Mouse (Mus musculus): ENCODE data around the gene Atrnl1. TPM values are rescaled to one million over a fixed set of nuclear protein-coding genes. Genes with fewer than 3 reads are reported as not detected.
A peak's percentile ranks its signal among the peaks of the same experiment; 100 is the strongest.

Atrnl1 gene
- total RNA-seq (2021), result 10 to 100 TPM; 38.3 to 44.4 TPM
- long read RNA-seq, experiment 1, partial matches to known transcripts, result 1 of 3 reads
- long read RNA-seq, experiment 1, other reads (novel, unspliced or antisense), result 2 of 3 reads
- long read RNA-seq, experiment 2, full-length matches to known transcripts, result 2 of 14 reads
- long read RNA-seq, experiment 2, partial matches to known transcripts, result 6 of 14 reads
- long read RNA-seq, experiment 2, other reads (novel, unspliced or antisense), result 6 of 14 reads

DNA sequence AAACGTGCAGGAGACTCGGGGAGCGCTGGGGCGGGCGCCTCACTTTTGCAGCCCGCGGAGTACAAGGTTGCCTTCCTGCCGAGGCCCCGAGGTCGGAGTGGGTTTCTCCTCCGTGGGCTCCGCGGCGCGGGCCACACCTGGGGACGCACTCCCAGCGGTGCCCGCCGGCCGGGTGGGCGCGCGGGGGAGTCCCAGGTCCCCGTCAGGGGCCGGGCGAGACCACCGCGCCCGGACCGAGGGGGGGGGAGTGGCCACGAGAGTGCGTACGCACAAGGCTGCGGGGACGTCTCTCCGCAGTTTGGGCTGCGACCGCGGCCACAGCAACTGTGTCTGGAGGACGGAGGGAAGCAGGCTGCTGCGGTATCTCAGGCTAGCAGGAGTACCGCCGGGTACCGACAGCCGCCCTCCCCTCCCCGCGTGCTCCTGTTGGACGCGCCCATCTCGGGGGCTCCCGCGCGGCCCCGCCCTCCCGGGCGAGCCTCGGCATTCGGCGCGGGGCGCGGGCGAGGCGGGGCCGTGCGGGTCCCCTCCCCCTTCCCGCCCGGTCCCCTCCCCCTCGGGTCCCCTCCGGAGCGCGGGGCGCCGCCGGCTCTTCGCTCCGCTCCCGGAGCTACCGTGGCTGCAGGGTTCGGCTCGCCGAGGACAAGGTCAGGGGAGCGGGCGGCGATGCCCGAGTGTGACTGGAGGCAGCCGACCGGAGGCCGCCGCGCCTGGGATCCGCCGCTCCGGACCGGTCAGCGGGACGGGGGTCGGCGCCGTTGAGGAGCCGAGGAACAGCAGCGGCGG, at the start of gene Atrnl1:
Gene Atrnl1, plus strand, starts transcription at position 559 of the 786 bp plus-strand sequence.
- DNase-seq (ENCODE audit: low spot score in 2 of 2), result peak; percentile 68 to 76

GRCm38 (mm10) chr19:57561486-57561885, 49.3 kb upstream of the Atrnl1 start:
- no peak for DNase-seq (ENCODE audit: low spot score in 2 of 2)

DNA sequence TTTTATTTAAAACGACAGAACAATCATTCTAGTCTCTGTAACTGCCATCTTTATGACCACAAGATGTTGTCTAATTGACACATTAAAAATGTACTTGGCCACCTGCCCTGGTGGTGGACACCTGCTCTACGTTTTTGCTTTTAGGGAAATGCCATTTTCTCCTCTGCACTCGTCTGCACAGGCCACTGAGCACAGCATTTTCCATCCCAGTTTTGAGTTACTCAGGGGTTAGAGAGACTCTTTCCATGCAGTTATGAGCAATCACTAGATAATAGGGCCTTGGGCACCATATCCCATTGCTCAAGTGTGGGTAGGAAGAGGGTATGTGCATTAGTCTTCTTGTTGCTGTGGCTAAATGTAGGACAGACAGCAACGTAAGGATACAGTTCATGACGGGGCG, 41.8 kb upstream of the Atrnl1 start:
- no peak for DNase-seq (ENCODE audit: low spot score in 2 of 2)

DNA sequence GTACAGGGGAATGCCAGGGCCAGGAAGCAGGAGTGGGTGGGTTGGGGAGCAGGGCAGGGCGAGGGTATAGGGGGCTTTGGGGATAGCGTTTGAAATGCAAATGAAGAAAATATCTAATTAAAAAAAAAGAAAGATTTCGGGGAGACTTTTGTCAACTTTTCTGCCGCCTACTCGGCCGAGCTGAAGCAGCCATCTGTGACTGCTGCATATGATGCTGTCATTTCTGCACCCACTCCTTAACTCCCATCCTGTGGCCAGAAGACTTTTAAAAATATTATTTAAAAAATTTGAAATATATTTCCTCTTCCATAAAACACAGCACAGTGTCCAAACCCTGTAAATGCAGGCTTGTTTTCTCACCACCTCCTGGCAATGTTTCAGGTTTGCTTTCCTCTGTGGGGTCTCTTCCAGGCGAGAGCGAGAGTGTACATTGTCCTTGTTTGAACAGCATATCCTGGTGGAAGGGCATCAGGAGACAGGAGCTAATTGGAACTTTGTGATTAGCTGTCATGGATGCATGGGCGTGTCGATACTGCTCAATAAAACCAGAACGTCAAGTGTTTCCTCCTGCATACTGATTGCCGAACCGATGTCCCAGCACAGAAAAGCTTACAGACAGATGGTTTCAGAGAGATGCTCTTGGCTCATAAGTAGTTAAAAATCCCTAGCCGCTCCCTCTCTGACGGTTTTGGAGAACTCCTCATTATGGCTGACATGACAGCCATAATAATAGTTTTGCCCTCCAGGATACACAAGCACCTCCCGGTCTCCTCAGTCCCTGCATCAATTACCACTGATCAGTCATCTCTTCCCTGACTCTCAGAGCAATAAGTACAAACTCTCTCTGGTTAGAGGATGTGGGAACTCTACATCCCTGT, 38.2 kb upstream of the Atrnl1 start:
- DNase-seq (ENCODE audit: low spot score in 2 of 2), result no peak

GRCm38 (mm10) chr19:57573470-57573869, 37.4 kb upstream of the Atrnl1 start:
- DNase-seq (ENCODE audit: low spot score in 2 of 2), result no peak

GRCm38 (mm10) chr19:57575027-57575426, 35.8 kb upstream of the Atrnl1 start:
- no peak for DNase-seq (ENCODE audit: low spot score in 2 of 2)

DNA sequence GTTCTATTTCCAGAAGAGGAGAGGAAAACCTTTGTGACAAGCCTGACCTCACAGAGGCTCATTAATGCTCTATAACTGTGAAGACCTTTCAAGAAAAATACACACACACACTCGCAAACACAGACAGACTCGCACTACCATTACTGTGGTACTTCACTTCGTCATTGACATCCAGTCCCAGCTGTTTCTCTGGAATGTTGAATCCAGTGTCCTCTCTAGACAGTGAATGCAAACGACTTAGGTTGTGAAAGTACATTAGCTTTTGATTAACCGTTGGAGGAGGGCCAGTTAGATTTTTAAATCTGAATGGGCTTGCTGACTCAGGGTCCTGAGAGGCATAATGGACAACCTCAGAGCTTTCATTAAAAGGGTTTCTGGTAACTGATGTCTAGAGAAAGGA, 34.0 kb upstream of the Atrnl1 start:
- DNase-seq (ENCODE audit: low spot score in 2 of 2), result no peak

GRCm38 (mm10) chr19:57577256-57577655, 33.6 kb upstream of the Atrnl1 start:
- no peak for DNase-seq (ENCODE audit: low spot score in 2 of 2)

DNA sequence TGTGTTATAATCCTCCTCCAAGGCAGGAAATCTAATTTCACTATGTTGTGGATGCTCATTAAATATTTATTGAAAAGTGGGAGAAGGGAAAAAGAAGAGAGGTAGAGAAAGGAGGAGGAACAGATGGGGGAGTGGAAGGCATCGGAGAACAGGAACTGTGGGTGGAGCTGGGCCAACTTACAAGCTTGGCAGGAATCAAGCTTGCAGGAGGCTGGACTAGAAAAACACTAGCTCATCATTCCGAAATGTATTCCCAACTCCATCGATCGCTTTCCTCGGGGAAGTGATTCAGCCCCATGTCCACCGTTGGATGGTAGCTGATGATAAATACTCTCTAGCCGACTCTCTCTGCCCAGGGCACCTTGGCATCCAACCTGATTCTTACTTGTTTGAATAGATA, 29.9 kb upstream of the Atrnl1 start:
- DNase-seq (ENCODE audit: low spot score in 2 of 2), result no peak

GRCm38 (mm10) chr19:57585231-57585792, 25.5 kb upstream of the Atrnl1 start:
- DNase-seq (ENCODE audit: low spot score in 2 of 2), result no peak

DNA sequence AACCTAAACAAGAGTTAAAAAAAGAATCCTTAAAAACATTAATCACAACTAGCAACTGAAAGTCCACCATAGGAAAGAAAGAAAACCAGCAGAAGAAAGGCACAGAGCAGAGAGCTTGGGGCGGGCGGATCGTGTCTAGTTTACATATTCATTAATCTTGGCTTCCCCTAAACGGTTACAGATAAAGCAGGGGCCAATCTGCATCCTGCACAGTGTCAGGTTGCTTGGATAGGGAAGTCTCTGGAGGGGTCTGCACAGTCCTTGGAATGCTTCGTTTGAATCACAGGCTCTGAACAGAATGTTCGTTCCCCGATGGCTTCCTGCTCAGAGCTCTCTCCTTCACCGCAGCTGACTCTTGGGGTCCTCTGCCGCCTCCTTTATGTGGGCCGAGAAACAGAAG, 24.7 kb upstream of the Atrnl1 start:
- no peak for DNase-seq (ENCODE audit: low spot score in 2 of 2)

- no peak for DNase-seq (ENCODE audit: low spot score in 2 of 2)
Observed at GRCm38 (mm10) chr19:57589516-57589915, 21.3 kb upstream of the Atrnl1 start.

DNA sequence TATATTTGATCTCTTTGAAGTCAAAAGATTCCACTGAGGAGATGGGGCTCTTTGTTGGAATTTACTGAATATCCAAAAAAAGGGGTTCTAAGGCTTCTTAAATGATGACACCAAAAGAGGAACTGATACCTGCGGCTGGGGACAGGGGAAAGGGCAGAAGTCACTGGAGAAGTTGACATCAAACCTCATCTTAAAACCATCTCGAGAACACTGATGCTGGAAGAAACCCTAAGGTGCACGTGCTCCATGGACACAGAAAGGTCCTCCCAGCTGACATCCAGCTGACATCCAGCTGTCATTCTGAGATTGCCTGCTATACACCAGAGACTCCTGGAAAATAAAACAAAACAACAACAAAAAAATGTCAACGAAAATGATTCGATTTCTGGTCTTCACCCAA, 19.9 kb upstream of the Atrnl1 start:
- DNase-seq (ENCODE audit: low spot score in 2 of 2), result no peak

DNA sequence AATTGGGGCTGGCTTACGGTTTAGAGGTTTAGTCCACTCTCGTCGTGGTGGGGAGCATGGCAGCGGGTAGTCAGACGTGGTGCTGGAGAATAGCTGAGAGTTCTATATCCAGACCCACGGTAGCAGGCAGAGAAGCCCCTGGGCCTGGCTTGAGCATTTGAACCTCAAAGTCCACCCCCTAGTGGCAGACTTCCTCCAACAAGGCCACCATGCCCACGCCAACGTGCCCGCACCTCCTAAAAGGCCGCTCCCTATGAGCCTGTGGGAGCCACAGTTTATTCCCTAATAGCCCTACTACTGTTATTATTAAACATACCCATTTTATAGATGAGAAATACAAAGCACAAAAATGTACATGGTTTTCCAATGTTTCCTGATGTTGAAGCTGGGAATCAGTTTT, 19.2 kb upstream of the Atrnl1 start:
- DNase-seq (ENCODE audit: low spot score in 2 of 2), result no peak

DNA sequence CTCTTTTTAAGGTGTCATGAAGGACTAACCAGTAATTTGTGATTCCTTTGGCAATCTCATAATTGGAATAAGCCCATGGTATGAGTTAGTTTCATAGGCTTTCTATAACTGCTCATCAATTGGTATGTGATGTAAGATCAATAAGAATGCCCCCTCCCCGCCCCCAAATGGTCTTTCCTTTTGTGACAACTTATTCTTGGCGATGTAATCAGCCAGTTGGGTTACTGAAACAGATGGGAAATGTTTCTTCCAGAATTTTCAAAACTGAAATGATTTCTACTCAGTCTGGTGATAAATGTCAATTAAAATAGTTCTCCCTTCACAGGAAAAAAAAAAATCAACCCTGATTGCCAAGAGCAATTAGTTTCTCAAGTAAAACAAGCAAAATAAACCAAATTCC, 18.5 kb upstream of the Atrnl1 start:
- DNase-seq (ENCODE audit: low spot score in 2 of 2), result no peak

DNA sequence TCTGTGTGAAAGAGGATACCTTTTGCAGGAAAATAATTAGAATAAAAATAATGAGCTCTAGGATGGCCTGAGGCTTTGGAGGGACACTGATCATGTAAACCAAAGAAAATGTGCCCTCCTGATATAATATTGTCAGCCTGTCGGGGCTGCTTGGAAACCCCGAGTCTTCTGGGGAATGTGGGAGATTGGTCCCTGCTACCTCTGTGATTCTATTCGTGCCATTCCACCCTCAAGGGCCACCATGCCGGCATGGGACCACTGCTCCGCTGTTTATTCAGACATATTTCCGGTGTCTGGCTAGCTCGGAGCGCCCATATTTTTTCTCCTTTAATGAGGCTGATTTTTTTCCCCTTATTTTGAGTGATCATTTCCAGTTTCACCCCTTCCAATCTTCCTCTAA, 11.7 kb upstream of the Atrnl1 start:
- DNase-seq (ENCODE audit: low spot score in 2 of 2), result no peak

GRCm38 (mm10) chr19:57600233-57600929, 10.5 kb upstream of the Atrnl1 start:
- DNase-seq (ENCODE audit: low spot score in 2 of 2), result no peak

DNA sequence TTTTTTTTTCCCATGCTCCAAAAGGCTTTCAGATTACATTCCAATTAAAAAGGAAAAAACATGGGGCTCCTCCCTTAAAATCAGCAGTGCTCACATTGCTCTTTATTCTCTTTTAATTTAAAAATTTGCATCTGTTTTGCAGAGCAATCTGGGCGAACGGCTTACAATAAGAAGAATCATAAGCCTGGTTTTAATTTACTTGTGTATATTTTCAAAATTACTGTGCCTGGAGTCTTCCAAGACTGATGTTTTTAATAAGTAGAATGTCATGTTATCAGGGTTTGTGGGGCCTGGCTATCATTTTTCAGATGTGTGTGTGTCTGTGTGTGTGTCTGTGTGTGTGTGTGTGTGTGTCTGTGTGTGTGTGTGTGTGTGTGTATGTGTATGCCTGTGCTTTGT, 9.9 kb upstream of the Atrnl1 start:
- DNase-seq (ENCODE audit: low spot score in 2 of 2), result no peak

- DNase-seq (ENCODE audit: low spot score in 2 of 2), result no peak
Observed at GRCm38 (mm10) chr19:57603593-57603992, 7.2 kb upstream of the Atrnl1 start.

DNA sequence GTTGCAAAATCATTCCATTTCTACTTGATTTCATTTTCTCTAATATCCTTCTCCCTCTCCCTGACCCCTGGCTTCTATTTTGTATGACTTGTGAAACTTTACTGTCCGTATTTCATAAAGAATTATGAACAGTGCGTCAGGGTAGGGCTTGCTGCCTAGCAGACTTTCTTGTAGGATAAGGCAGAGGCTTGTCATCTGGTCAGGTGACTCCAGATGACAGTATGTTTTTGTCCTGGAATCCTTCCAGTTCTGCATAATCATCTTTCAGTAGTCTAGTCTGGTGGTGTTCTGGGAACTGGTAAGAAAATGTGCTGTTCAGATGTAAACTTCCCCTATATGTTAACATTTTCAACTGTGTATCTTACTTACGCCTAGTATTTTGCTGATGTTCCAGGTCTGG, 4.9 kb upstream of the Atrnl1 start:
- DNase-seq (ENCODE audit: low spot score in 2 of 2), result no peak

DNA sequence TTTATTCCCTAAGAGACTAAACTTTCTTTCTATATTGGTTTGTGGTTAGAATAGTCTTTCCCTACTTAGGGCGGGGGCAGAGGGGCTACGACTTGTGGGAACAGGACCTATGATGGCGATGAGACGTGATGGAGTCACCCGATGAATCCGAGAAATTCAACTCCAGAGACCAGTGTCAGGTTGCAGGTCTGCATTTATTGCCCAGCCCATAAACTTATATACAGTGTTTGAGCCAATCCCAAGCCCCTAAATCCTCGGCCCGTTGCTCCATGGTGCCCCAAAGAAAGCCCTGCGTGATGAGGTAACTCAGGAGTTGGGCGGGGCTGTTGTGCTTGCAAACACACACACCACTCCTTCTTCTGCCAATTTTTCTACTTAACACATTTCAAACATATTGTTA, 4.5 kb upstream of the Atrnl1 start:
- no peak for DNase-seq (ENCODE audit: low spot score in 2 of 2)
